Mouse (Mus musculus) forebrain, postnatal 0 days (tissue): ENCODE measurements at regions not wholly inside any gene's neighbourhood (a gene's known extent, or its start where the extent isn't known, plus 50 kb on each side); places are given as distances from the start of the nearest gene placed in this dataset.

ENCODE experiments used
- ATAC-seq: fragments of 200-750 bp; cut with Nextera tagmentation; 2 replicates; pipeline ENCODE4 v1.8.0; 2017; ENCODE audit warnings: mild to moderate bottlenecking, moderate library complexity
- DNase-seq: peaks from one replicate; pipeline ENCODE4 v3.0.0-alpha.2; 2015
- H3K27ac ChIP-seq: fragments of 300-500 bp; sonication (generic); 2 replicates; pipeline ENCODE4 v1.5.1; 2014; ENCODE audit warnings: low read depth, mild to moderate bottlenecking, antibody characterized with exemption, low read length, moderate library complexity, mixed read lengths
- H3K27me3 ChIP-seq: fragments of 300-500 bp; sonication (generic); 2 replicates; pipeline ENCODE4 v1.6.1; 2014; ENCODE audit warnings: mild to moderate bottlenecking, low read length, mixed read lengths; ENCODE audit not compliant: insufficient read depth
- H3K36me3 ChIP-seq: fragments of 300-500 bp; sonication (generic); 2 replicates; pipeline ENCODE4 v1.6.1; 2014; ENCODE audit warnings: mild to moderate bottlenecking, moderate library complexity; ENCODE audit not compliant: insufficient read depth
- H3K4me1 ChIP-seq: fragments of 300-500 bp; sonication (generic); 2 replicates; pipeline ENCODE4 v1.6.1; 2014; ENCODE audit warnings: antibody characterized with exemption; ENCODE audit not compliant: insufficient read depth
- H3K4me2 ChIP-seq: fragments of 300-500 bp; sonication (generic); 2 replicates; pipeline ENCODE4 v1.6.1; 2014; ENCODE audit warnings: low read depth, mild to moderate bottlenecking, moderate library complexity
- H3K4me3 ChIP-seq: fragments of 300-500 bp; sonication (generic); 2 replicates; pipeline ENCODE4 v1.5.1; 2014; ENCODE audit warnings: low read depth, low read length, mixed read lengths
- H3K9ac ChIP-seq: fragments of 300-500 bp; sonication (generic); 2 replicates; pipeline ENCODE4 v1.6.1; 2014; ENCODE audit warnings: mild to moderate bottlenecking
- H3K9me3 ChIP-seq: fragments of 300-500 bp; sonication (generic); 2 replicates; pipeline ENCODE4 v1.6.1; 2016; ENCODE audit warnings: low read length
- CTCF ChIP-seq: sonication (generic); IDR thresholded peaks from 2 replicates; pipeline ENCODE4 v1.5.1; 2016; ENCODE audit warnings: antibody characterized with exemption, control low read depth, low read depth
- WGBS: fragments of 180-500 bp; shearing (Covaris S2); extraction: QIAGEN DNeasy Blood & Tissue Kit; methylation state at CpG from one replicate; pipeline ENCODE4 v1.1.7; 2014; 5-methylcytosine and 5-hydroxymethylcytosine counted together

DNA sequence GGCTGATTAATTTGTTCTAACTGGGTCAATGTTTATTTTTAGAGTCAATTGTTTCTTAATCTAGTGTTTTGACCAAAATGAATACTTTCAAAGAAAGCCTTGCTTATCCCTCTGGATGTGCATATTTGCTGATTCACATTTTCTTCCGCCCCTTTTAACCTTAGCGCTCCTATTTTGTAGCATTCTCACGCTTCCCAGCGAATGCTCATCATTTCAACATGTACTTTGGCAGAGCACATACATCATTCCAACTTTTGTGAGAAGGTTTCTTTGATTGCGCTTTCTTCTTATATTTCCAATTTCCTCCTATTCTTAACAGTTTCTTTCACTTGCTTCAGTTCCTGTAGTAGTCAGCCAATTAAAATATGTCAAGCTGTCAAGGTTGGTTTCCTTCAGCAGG lies 998.7 kb downstream of the Tecrl start:
- Histone ChIP-seq H3K36me3 (no peaks in the 10 kb centered on the region), H3K9ac (no peak overlapping the region), H3K9me3 (no peaks in the 10 kb centered on the region), H3K27ac (no peak overlapping the region), H3K4me1 (no peaks in the 10 kb centered on the region), H3K4me3 (no peak overlapping the region), H3K4me2 (no peak overlapping the region), H3K27me3 (no peaks in the 10 kb centered on the region)
- no peak for DNase-seq
- 61% methylated on average over 5 of the region's 5 CpGs for WGBS
- no peak for ATAC-seq
- no peak for TF ChIP-seq CTCF

DNA sequence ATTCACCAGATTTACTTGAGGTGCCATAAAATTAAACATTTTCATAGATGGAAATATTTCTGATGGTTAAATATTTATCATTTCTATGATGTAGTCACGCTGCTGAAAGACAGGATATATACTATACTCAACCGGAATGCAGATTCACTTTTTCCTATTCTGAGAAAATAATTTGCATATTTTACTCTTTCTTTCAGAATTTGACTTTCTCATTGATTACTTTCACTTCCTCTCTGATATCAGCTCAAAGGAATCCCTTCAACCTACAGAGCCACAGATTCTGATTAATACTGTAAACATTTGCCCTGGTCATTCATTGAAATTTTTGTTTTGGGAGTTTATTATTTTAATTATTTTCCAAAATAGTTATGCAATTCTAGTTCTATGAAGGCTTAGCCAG lies 1003.9 kb downstream of the Tecrl start:
- no peak for TF ChIP-seq CTCF
- H3K9ac ChIP-seq, result no peak overlapping the region
- H3K4me1 ChIP-seq, result no peaks in the 10 kb centered on the region
- H3K4me3 ChIP-seq, result no peak overlapping the region
- ATAC-seq (no peak), DNase-seq (no peak)
- H3K36me3 ChIP-seq, result no peaks in the 10 kb centered on the region
- no peak overlapping the region for H3K27ac ChIP-seq
- H3K9me3 ChIP-seq, result no peaks in the 10 kb centered on the region
- 93% methylated on average over 2 of the region's 2 CpGs for WGBS
- H3K4me2 ChIP-seq, result no peak overlapping the region
- H3K27me3 ChIP-seq, result no peaks in the 10 kb centered on the region

DNA sequence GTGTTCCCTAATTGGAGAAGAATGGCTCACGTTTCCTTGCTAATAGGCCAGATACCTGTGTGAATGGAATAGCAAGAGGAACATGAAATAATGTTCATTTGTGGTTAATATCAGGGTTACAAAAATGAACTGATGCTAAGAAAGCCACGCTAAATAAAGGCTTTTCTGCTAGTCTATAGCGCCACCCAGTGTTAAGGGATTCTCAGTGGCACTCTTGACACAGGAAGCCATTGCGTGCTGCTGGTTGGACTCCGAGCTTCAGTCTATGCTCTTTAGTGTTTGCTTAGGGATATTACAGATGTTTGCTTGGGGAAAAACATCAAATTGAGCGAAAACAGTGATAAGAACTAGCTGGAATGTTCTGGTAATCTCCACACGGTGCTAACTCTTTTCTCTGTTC lies 1008.3 kb downstream of the Tecrl start:
- H3K4me2 ChIP-seq, result no peak overlapping the region
- peak; percentile 93 for DNase-seq

DNA sequence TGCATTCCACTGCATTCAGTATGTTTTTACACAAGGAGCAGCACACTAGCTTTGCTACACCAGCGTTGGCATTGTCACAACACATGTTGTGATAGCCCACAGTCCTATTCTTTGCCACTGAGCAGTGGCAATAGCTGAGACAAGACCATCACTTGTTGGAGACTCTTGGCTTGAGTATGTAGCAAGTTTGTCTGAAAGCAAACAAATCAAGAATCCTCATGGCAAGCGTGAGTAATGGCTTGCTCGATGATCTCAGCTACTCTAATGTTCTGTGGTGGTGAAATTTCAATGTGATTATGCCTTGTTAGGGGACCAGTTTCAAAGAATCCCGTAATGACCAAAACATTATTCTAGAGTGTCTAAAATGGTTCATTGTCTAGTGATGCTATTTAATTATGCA lies 1030.6 kb downstream of the Tecrl start:
- Histone ChIP-seq H3K4me1 (no peaks in the 10 kb centered on the region), H3K4me3 (no peak overlapping the region), H3K9me3 (no peaks in the 10 kb centered on the region), H3K27ac (no peak overlapping the region), H3K4me2 (no peak overlapping the region), H3K36me3 (no peaks in the 10 kb centered on the region), H3K27me3 (no peaks in the 10 kb centered on the region), H3K9ac (no peak overlapping the region)
- 35% methylated on average over 4 of the region's 4 CpGs for WGBS
- TF ChIP-seq CTCF, result no peak
- DNase-seq, result no peak
- ATAC-seq, result peak; percentile 55; the same call in 1 of the 2 replicates

More for the DNA sequence above, 1008.3 kb downstream of the Tecrl start:
- Histone ChIP-seq H3K27ac (no peak overlapping the region), H3K4me1 (no peaks in the 10 kb centered on the region), H3K9ac (no peak overlapping the region), H3K27me3 (no peaks in the 10 kb centered on the region), H3K36me3 (no peaks in the 10 kb centered on the region), H3K4me3 (no peak overlapping the region), H3K9me3 (no peaks in the 10 kb centered on the region)
- 9% methylated on average over 7 of the region's 7 CpGs for WGBS
- TF ChIP-seq CTCF, result peak; percentile 94
- peak; percentile 71; the same call in 1 of the 2 replicates for ATAC-seq

DNA sequence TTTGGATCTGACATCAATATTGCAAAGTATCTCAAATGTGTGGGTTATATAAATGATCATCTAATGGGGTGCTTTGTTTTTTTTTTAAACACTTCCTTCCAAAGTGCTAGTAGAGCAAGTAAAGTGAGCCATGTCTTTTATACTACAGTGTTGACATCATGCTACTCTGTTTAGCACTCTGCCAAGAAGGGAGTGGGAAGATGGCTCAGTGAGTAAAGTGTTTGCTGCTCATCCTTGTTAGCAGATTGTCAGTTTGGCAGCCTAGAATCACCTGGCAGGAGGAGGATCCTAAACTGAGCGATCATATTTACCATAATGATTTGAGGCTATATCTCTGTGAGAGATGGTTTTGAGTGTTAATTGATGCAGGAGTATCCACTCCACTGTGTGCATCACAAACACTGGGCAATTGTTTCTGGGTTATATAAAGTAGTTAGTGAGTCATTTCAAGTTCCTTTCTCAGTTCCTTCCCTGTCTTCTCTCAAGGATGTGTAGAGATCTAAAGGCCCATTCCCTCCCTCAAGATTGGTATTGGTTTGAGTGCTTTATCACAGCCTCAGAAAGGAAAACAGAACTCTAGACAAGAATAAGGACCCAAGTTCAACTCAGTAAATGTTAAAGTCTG lies 1035.2 kb downstream of the Tecrl start:
- ATAC-seq (no peak), DNase-seq (no peak)
- Histone ChIP-seq H3K27me3 (no peaks in the 10 kb centered on the region), H3K36me3 (no peaks in the 10 kb centered on the region), H3K27ac (no peak overlapping the region), H3K9ac (no peak overlapping the region), H3K4me3 (no peak overlapping the region), H3K4me1 (no peaks in the 10 kb centered on the region), H3K9me3 (no peaks in the 10 kb centered on the region), H3K4me2 (no peak overlapping the region)
- 68% methylated on average over 1 of the region's 1 CpGs for WGBS
- TF ChIP-seq CTCF, result no peak

DNA sequence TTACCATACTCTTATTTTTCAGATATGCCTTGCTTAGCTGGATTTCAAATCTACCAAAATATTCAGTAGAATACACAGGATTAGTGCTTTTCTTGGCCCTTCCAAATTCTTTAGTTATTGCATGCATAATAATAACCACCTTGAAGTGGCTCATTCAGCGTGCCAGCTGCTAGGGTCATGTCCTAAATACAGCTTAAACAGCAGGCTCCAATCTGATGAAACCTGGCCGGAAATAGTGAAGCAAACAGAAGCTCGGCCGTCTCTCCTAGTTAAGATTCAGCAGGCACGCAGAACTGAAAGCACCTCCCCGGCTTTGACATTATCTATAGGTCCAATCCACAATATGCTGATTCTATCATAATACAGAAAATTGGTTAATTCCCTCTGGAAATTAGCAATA lies 1042.9 kb downstream of the Tecrl start:
- no peak overlapping the region for H3K9ac ChIP-seq
- ATAC-seq (no peak), DNase-seq (no peak)
- WGBS, result 19% methylated on average over 6 of the region's 6 CpGs
- no peak for TF ChIP-seq CTCF
- H3K9me3 ChIP-seq, result no peaks in the 10 kb centered on the region
- no peaks in the 10 kb centered on the region for H3K4me1 ChIP-seq
- no peak overlapping the region for H3K27ac ChIP-seq
- no peak overlapping the region for H3K4me3 ChIP-seq
- no peaks in the 10 kb centered on the region for H3K36me3 ChIP-seq
- no peaks in the 10 kb centered on the region for H3K27me3 ChIP-seq
- no peak overlapping the region for H3K4me2 ChIP-seq

DNA sequence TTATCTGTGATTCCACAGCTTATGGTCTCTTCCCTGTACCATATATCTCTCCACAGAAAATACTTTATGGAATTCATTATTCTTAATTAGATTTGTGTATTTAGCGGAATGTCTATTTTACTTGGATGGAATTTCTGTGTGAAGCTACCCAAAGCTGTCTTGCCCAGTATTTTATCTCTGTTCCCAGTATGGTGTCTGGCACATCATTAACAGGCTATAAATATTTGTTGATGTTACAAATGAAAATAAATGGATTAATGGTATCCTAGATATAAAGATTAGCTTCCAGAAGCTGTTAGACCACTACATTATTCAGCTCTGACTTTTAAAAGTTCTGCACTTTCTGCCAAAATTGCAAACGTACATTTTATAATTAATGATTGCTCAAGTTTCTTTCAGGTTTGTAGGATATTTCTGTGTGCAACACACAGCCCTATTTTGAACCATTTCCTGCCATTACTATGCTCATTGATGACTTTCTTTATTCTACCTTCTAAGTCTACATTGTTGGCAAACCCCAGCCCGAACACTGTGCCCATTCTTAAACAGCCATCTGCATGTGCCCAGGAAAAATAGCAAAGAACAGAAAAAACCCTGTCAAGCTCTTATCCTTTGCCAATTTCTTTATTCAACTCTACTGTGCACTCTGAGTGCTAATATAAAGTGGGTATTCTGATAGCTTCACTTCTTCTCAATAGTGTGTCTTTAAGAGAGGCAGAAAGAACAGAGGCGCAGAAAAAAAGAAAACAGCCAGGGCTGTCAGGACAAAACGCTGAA lies 1066.7 kb downstream of the Tecrl start:
- Histone ChIP-seq H3K4me3 (no peak overlapping the region), H3K9me3 (no peaks in the 10 kb centered on the region), H3K36me3 (no peaks in the 10 kb centered on the region), H3K4me1 (no peaks in the 10 kb centered on the region), H3K4me2 (no peak overlapping the region), H3K9ac (no peak overlapping the region), H3K27me3 (no peaks in the 10 kb centered on the region), H3K27ac (no peak overlapping the region)
- ATAC-seq, result peak; percentile 60
- DNase-seq, result peak; percentile 45
- WGBS, result 24% methylated on average over 5 of the region's 5 CpGs
- no peak for TF ChIP-seq CTCF
